Mouse (Mus musculus) CH12.LX (cell line): ENCODE results near the gene Cdca3. TPM values are rescaled to one million over a fixed set of nuclear protein-coding genes. Genes with fewer than 3 reads are reported as not detected.

Source experiments
- DNase-seq: peaks from one replicate; pipeline ENCODE4 v3.0.0-alpha.2; 2013; ENCODE audit errors: extremely low read depth
- H3K27ac ChIP-seq: 2 replicates; pipeline ENCODE4 v1.5.1; 2012; ENCODE audit warnings: low read depth, mild to moderate bottlenecking, control low read depth, moderate library complexity; ENCODE audit not compliant: insufficient read depth
- H3K27me3 ChIP-seq: replicated peaks from 2 replicates; pipeline ENCODE3; 2012; ENCODE audit warnings: inconsistent platforms
- H3K36me3 ChIP-seq, 2 experiments: replicated peaks in 1 of 2; 2 replicates each; pipeline versions ENCODE3 to v1.6.1; 2012; ENCODE audit warnings: inconsistent platforms in 1 of 2, low read length in 1 of 2, mild to moderate bottlenecking in 1 of 2, mixed read lengths in 1 of 2, moderate library complexity in 1 of 2; ENCODE audit not compliant: control insufficient read depth in 1 of 2, insufficient read depth in 1 of 2
- H3K4me1 ChIP-seq, 2 experiments: 2 replicates each; pipeline ENCODE4 v1.6.1; 2012; ENCODE audit warnings: inconsistent platforms in 1 of 2, moderate library complexity in 1 of 2; ENCODE audit not compliant: insufficient read depth in 2 of 2, control insufficient read depth in 1 of 2
- H3K4me2 ChIP-seq: 2 replicates; pipeline ENCODE4 v1.6.1; 2012; ENCODE audit warnings: low read depth, mild to moderate bottlenecking, control low read depth; ENCODE audit not compliant: poor library complexity, insufficient read depth, severe bottlenecking
- H3K4me3 ChIP-seq, 3 experiments: fragments of 150-350 bp in 1 of 3; sonication (generic) in 1 of 3; replicated peaks in 1 of 3; 2 replicates each; pipeline versions ENCODE3 to v1.5.1; 2011 to 2012; ENCODE audit warnings: low read depth in 2 of 3, low read length in 2 of 3, mild to moderate bottlenecking in 2 of 3, moderate library complexity in 2 of 3, control low read depth in 1 of 3, improper control_type of control experiment in 1 of 3, inconsistent platforms in 1 of 3, mixed read lengths in 1 of 3; ENCODE audit not compliant: poor library complexity in 1 of 3
- H3K79me2 ChIP-seq: replicated peaks from 2 replicates; pipeline ENCODE4 v1.6.1; 2012; ENCODE audit warnings: mild to moderate bottlenecking, moderate library complexity; ENCODE audit not compliant: control insufficient read depth, poor library complexity, insufficient read depth, severe bottlenecking; ENCODE audit errors: extremely low read depth
- H3K9ac ChIP-seq: 2 replicates; pipeline ENCODE4 v1.6.1; 2012; ENCODE audit warnings: low read depth, mild to moderate bottlenecking, control low read depth, moderate library complexity; ENCODE audit not compliant: insufficient read depth
- H3K9me3 ChIP-seq: replicated peaks from 2 replicates; pipeline ENCODE3; 2012; ENCODE audit warnings: low read length, inconsistent platforms, mixed read lengths
- CHD1 ChIP-seq: IDR thresholded peaks from 2 replicates; pipeline ENCODE4 v1.6.1; 2012; ENCODE audit warnings: low read depth, low read length, improper control_type of control experiment, inconsistent platforms
- CTCF ChIP-seq, 2 experiments: IDR thresholded peaks in 1 of 2; conservative IDR thresholded peaks in 1 of 2; 2 replicates each; pipeline ENCODE4 v1.5.1; 2011 to 2012; ENCODE audit warnings: low read depth in 2 of 2, low read length in 2 of 2, improper control_type of control experiment in 1 of 2, inconsistent platforms in 1 of 2, mild to moderate bottlenecking in 1 of 2, moderate library complexity in 1 of 2
- E2F4 ChIP-seq: IDR thresholded peaks from 2 replicates; pipeline ENCODE4 v1.6.1; 2011; ENCODE audit warnings: low read depth, low read length, improper control_type of control experiment; ENCODE audit not compliant: insufficient replicate concordance
- GABPA ChIP-seq: IDR thresholded peaks from 2 replicates; pipeline ENCODE4 v1.6.1; 2012; ENCODE audit warnings: low read depth, low read length, improper control_type of control experiment, inconsistent platforms; ENCODE audit not compliant: insufficient replicate concordance
- JUN ChIP-seq: IDR thresholded peaks from 2 replicates; pipeline ENCODE4 v1.6.1; 2011; ENCODE audit warnings: low read depth, mild to moderate bottlenecking, low read length, improper control_type of control experiment, moderate library complexity; ENCODE audit not compliant: insufficient read depth
- KAT2A ChIP-seq: IDR thresholded peaks from 2 replicates; pipeline ENCODE4 v1.6.1; 2012; ENCODE audit warnings: low read length, improper control_type of control experiment, inconsistent platforms; ENCODE audit not compliant: insufficient replicate concordance
- MAX ChIP-seq: IDR thresholded peaks from 2 replicates; pipeline ENCODE4 v1.6.1; 2011; ENCODE audit warnings: low read length, improper control_type of control experiment
- MAZ ChIP-seq: IDR thresholded peaks from 2 replicates; pipeline ENCODE4 v1.6.1; 2012; ENCODE audit warnings: low read depth, mild to moderate bottlenecking, inconsistent platforms, low read length, improper control_type of control experiment, moderate library complexity
- POLR2A ChIP-seq: IDR thresholded peaks from 2 replicates; pipeline ENCODE4 v1.6.1; 2011; ENCODE audit warnings: low read depth, mild to moderate bottlenecking, improper control_type of control experiment, low read length
- SMC3 ChIP-seq: IDR thresholded peaks from 2 replicates; pipeline ENCODE4 v1.6.1; 2011; ENCODE audit warnings: low read depth, low read length, improper control_type of control experiment
- UBTF ChIP-seq: IDR thresholded peaks from 2 replicates; pipeline ENCODE4 v1.6.1; 2012; ENCODE audit warnings: low read depth, mild to moderate bottlenecking, inconsistent platforms, low read length, improper control_type of control experiment, moderate library complexity
- ZMIZ1 ChIP-seq: IDR thresholded peaks from 2 replicates; pipeline ENCODE4 v1.6.1; 2012; ENCODE audit warnings: low read depth, mild to moderate bottlenecking, inconsistent platforms, low read length, improper control_type of control experiment
- dilution Hi-C: fragments of 300-500 bp; cut with MboI; formaldehyde crosslinking; loops from 2 replicates; pipeline ENCODE4 v1.14.3; 2020; ENCODE audit warnings: low sequenced_read_pairs; ENCODE audit not compliant: extremely low pct_unique_long_range_greater_than_20kb, extremely low pct_ligation_motif_present
- in situ Hi-C: fragments of 300-500 bp; cut with MboI; formaldehyde crosslinking; loops from 3 replicates; pipeline ENCODE4 v1.14.3; 2019; ENCODE audit warnings: low sequenced_read_pairs, low pct_ligation_motif_present, low pct_unique_long_range_greater_than_20kb, mixed read lengths
- polyA plus RNA-seq: library from polyadenylated mRNA; unstranded; fragments of >175 nt; gene quantifications from 2 replicates; pipeline ENCODE4 v1.2.1, GENCODE M21; 2012; ENCODE audit warnings: low read depth; ENCODE audit not compliant: insufficient read length
- total RNA-seq, 2 experiments: library from RNA; depleted of rRNA; stranded (reverse); fragments of 300-350 nt in 1 of 2; fragments of >200 nt in 1 of 2; gene quantifications; 2 replicates each; pipeline ENCODE4 v1.2.3; 2012 to 2014

Gene Cdca3
- total and polyA plus RNA-seq, 3 experiments, result 117 to 229 (median 224) TPM

GRCm38 (mm10) chr6:124856321-124856720, 27.0 kb downstream of the Cdca3 start:
- H3K4me1 ChIP-seq, result peaks cover 5 to 13% of the 10 kb centered on the region in 2 experiments
- H3K4me3 ChIP-seq, result peak overlapping the region in 1 of 3 experiments; percentile 54
- in situ Hi-C loops (loop anchor here (25.0 kb wide), 1 partner anchor 181 kb away; the partner anchor contains the start of genes Acrbp and Ing4), dilution Hi-C loops (no loop called here)
- peak overlapping the region; percentile 73 for H3K4me2 ChIP-seq
- peaks cover 39% of the 10 kb centered on the region for H3K27me3 ChIP-seq
- no peaks in the 10 kb centered on the region for H3K79me2 ChIP-seq
- no peak overlapping the region for H3K9ac ChIP-seq
- DNase-seq, result no peak
- H3K27ac ChIP-seq, result no peak overlapping the region
- no peak for TF ChIP-seq ZMIZ1
- TF ChIP-seq E2F4, result no peak
- TF ChIP-seq MAZ, result no peak
- no peak for TF ChIP-seq JUN
- H3K9me3 ChIP-seq, result no peaks in the 10 kb centered on the region
- H3K36me3 ChIP-seq, result no peaks in the 10 kb centered on the region

- Histone ChIP-seq H3K36me3 (no peaks in the 10 kb centered on the region), H3K27me3 (peaks cover 34% of the 10 kb centered on the region)
- dilution Hi-C loops, result no loop called here
- no peak for DNase-seq
- TF ChIP-seq E2F4 (no peak), GABPA (no peak), SMC3 (peak; percentile 43), UBTF (no peak), CHD1 (no peak), KAT2A (no peak), MAZ (no peak), POLR2A (peak; percentile 53), MAX (peak; percentile 77), CTCF (conservative IDR thresholded peaks at IDR 0.05 in 1 of 2, IDR thresholded peaks at IDR 0.05 in 1 of 2; ENCODE audit: low read depth in 2 of 2, low read length in 2 of 2) (peak in 1 of 2 experiments; percentile 69; a peak in 2 of 4 replicates)
- TF ChIP-seq, all 38 proteins: peak for 4
- in situ Hi-C loops, result loop anchor here (25.0 kb wide), 1 partner anchor 180 kb away; the partner anchor contains the start of genes Acrbp and Ing4
- Histone ChIP-seq H3K4me2 (peak within 1 kb of the TSS; percentile 73), H3K9ac (peak within 1 kb of the TSS; percentile 34; the same call in 1 of the 2 replicates), H3K27ac (no peak within 1 kb of the TSS), H3K79me2 (no peaks in the 10 kb centered on the region), H3K9me3 (no peaks in the 10 kb centered on the region), H3K4me3 (peak within 1 kb of the TSS in 1 of 3 experiments; percentile 54), H3K4me1 (peaks cover 11 to 20% of the 10 kb centered on the region in 2 experiments)
These were observed 27.8 kb downstream of the Cdca3 start, which contains the start of gene P3h3 for GRCm38 (mm10) chr6:124856916-124857839. Gene P3h3, minus strand, starts transcription at chr6:124857752.
